Mouse (Mus musculus): ENCODE data around the gene Ccdc85c. TPM values are rescaled to one million over a fixed set of nuclear protein-coding genes. Genes with fewer than 3 reads are reported as not detected.

The Ccdc85c gene
- 29.4 and 32.0 TPM in 2 replicates for polyA plus RNA-seq (2012; rRNA removed)

GRCm38 (mm10) chr12:108274661-108275507 lies at the start of gene Ccdc85c:
Gene Ccdc85c (minus strand): TSS chr12:108275425.

GRCm38 (mm10) chr12:108305812-108306794 lies 30.9 kb upstream of the Ccdc85c start, which contains the start of gene Hhipl1:
Gene Hhipl1 (plus strand): TSS chr12:108306270.

GRCm38 (mm10) chr12:108179321-108180266 lies 95.6 kb downstream of the Ccdc85c start, which contains the start of gene Ccnk:
Gene Ccnk (plus strand): TSS chr12:108179579.

GRCm38 (mm10) chr12:108179246-108179320 lies 96.1 kb downstream of the Ccdc85c start, which contains the start of gene Setd3:
Gene Setd3 (minus strand): TSS chr12:108179314.

Other genes starting within 250 kb of the Ccdc85c start
- gene Setd3, start 96.1 kb downstream of the Ccdc85c start, polyA plus RNA-seq (2012; rRNA removed) = 70.6 and 76.4 TPM in 2 replicates
- 36.0 and 36.5 TPM in 2 replicates for gene Ccnk, start 95.8 kb downstream of the Ccdc85c start, polyA plus RNA-seq (2012; rRNA removed)
- 3.9 and 4.2 TPM in 2 replicates for gene Hhipl1, start 30.8 kb upstream of the Ccdc85c start, polyA plus RNA-seq (2012; rRNA removed)
- 41.5 and 46.2 TPM in 2 replicates for gene Cyp46a1, start 59.0 kb upstream of the Ccdc85c start, polyA plus RNA-seq (2012; rRNA removed)
- 43.8 and 45.1 TPM in 2 replicates for gene Eml1, start 95.5 kb upstream of the Ccdc85c start, polyA plus RNA-seq (2012; rRNA removed)

Data from central nervous system, embryonic 14 days (tissue).